Mouse (Mus musculus) liver, adult 10 weeks (tissue): Measurements from ENCODE around the gene Olfr1490. TPM values are rescaled to one million over a fixed set of nuclear protein-coding genes. Genes with fewer than 3 reads are reported as not detected.

Experiments used
- polyA plus RNA-seq: library from polyadenylated mRNA; stranded (reverse); fragments of 350-450 nt; fragmentation: Illumina TruSeq; extraction: RNeasy Lipid Tissue Mini Kit (QIAGEN cat#74804); gene quantifications from one replicate; pipeline ENCODE4 v1.2.3, GENCODE M21; 2014; ENCODE audit warnings: low read depth, low replicate concordance

Gene Olfr1490
- polyA plus RNA-seq: not detected

DNA sequence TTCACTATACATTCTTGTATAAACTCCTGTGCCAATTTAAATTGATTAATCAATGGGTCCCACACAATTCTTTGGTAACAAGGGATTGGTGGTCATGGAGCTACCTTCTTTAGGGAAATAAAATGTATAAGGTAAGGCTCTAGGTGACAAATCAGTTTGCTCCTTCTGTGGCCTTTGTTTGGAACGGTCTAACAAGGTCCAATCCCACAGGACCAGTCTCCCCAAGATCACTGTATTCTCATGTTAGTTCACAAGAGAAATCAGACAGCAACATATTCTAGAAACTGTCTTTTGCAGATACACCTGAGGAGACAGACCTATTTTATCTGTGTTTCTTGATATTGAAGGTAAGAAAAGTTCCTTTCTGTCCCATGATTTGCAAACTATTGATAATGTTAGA lies at the start of gene Olfr1490:
Gene Olfr1490 (plus strand): TSS at position 301 of the 400 bp plus-strand sequence.

GRCm38 (mm10) chr19:13617075-13617474 lies 33.8 kb upstream of the Olfr1490 start, which contains the start of gene Olfr1487:
TSS of gene Olfr1487 (plus strand) at chr19:13617375.

GRCm38 (mm10) chr19:13631321-13631720 lies 19.6 kb upstream of the Olfr1490 start, which contains the start of gene Olfr1489:
TSS of gene Olfr1489 (plus strand) at chr19:13631621.

DNA sequence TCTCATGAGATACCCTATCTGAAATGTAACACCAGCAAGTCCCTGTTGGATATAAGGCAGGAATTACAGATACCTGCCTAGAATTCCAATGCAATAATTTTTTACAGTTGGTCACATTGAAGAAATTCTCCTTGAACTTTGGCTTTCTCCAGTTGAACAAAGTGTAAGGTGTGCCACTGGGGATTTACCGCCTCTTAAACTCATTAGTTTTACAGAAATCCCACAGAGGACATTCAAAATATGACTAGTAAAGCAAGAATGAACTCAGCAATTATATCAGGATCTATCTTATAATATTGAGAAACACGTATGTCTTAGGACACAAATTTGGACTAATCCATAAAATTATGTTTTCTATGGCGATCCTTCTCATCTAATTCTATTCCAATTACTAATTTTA lies 46.1 kb downstream of the Olfr1490 start, which contains the start of gene Olfr1491:
Gene Olfr1491 (plus strand): TSS at position 301 of the 400 bp plus-strand sequence.

Other genes with a start within 250 kb of the Olfr1490 start
- not detected for gene Olfr1469, start 243.2 kb upstream of the Olfr1490 start, polyA plus RNA-seq
- gene Olfr1471, start 207.7 kb upstream of the Olfr1490 start, polyA plus RNA-seq: not detected
- not detected for gene Olfr1472, start 195.0 kb upstream of the Olfr1490 start, polyA plus RNA-seq
- gene Olfr1474, start 181.5 kb upstream of the Olfr1490 start, polyA plus RNA-seq: not detected
- not detected for gene Olfr1475, start 170.9 kb upstream of the Olfr1490 start, polyA plus RNA-seq
- not detected for gene Olfr1477, start 150.5 kb upstream of the Olfr1490 start, polyA plus RNA-seq
- gene Olfr1480, start 123.2 kb upstream of the Olfr1490 start, polyA plus RNA-seq: not detected
- not detected for gene Olfr1484, start 67.6 kb upstream of the Olfr1490 start, polyA plus RNA-seq
- not detected for gene Olfr1487, start 33.7 kb upstream of the Olfr1490 start, polyA plus RNA-seq
- not detected for gene Olfr1489, start 19.5 kb upstream of the Olfr1490 start, polyA plus RNA-seq
- gene Olfr1491, start 46.2 kb downstream of the Olfr1490 start, polyA plus RNA-seq: not detected
- not detected for gene Olfr1493-ps1, start 72.2 kb downstream of the Olfr1490 start, polyA plus RNA-seq
- gene Olfr1494, start 88.6 kb downstream of the Olfr1490 start, polyA plus RNA-seq: not detected
- not detected for gene Olfr1495, start 113.5 kb downstream of the Olfr1490 start, polyA plus RNA-seq
- gene Olfr1496, start 126.8 kb downstream of the Olfr1490 start, polyA plus RNA-seq: not detected
- gene Olfr1497, start 147.1 kb downstream of the Olfr1490 start, polyA plus RNA-seq: not detected
- gene Olfr1499, start 168.4 kb downstream of the Olfr1490 start, polyA plus RNA-seq: not detected
- gene Olfr1500, start 179.4 kb downstream of the Olfr1490 start, polyA plus RNA-seq: not detected
- gene Olfr1501, start 199.6 kb downstream of the Olfr1490 start, polyA plus RNA-seq: not detected
- gene Olfr1502, start 210.7 kb downstream of the Olfr1490 start, polyA plus RNA-seq: not detected
- not detected for gene Olfr1504, start 246.8 kb downstream of the Olfr1490 start, polyA plus RNA-seq